ENCODE assay signal across 13 mouse cellular contexts in genomic region chr2:51278824-51279223, GRCm38 (mm10).
"Had no signal": no experiment of that assay in that cellular context is flagged by ENCODE, and none has a peak within 500 bp of the region (broad histone marks: within the 10 kb centered on the region; RNA-seq: fewer than 3 reads in every experiment).

No protein-coding gene starts in this region.

- H3K9me3 ChIP-seq: limb, embryonic 13.5 days; midbrain, embryonic 10.5 days; neural tube, embryonic 12.5 days; stomach, embryonic 15.5 days had no signal

- H3K4me1 ChIP-seq: midbrain, embryonic 10.5 days; neural tube, embryonic 12.5 days; stomach, embryonic 15.5 days had no signal

- H3K9ac ChIP-seq: limb, embryonic 13.5 days; liver, embryonic 14.5 days; neural tube, embryonic 12.5 days; stomach, embryonic 15.5 days had no signal

- H3K4me3 ChIP-seq: layer of hippocampus, adult 2 months; limb, embryonic 13.5 days; midbrain, embryonic 10.5 days; neural tube, embryonic 12.5 days; stomach, embryonic 15.5 days had no signal

- H3K4me2 ChIP-seq: limb, embryonic 13.5 days; neural tube, embryonic 12.5 days; stomach, embryonic 15.5 days had no signal

- DNase-seq: kidney, postnatal 10 days; kidney, postnatal 4 days; lung, adult 18-20 months; lung, postnatal 36 days; midbrain, embryonic 14.5 days; right cerebral cortex, postnatal 4 days; thymus, postnatal 36 days had no signal

- H3K36me3 ChIP-seq: limb, embryonic 13.5 days; midbrain, embryonic 10.5 days; neural tube, embryonic 12.5 days; stomach, embryonic 15.5 days had no signal

- H3K27me3 ChIP-seq: limb, embryonic 13.5 days; neural tube, embryonic 12.5 days; stomach, embryonic 15.5 days had no signal

- H3K27ac ChIP-seq: layer of hippocampus, adult 2 months; liver, embryonic 14.5 days; midbrain, embryonic 10.5 days; neural tube, embryonic 12.5 days; stomach, embryonic 15.5 days had no signal
